Mouse (Mus musculus): ENCODE data around the gene Lamtor3. TPM values are rescaled to one million over a fixed set of nuclear protein-coding genes. Genes with fewer than 3 reads are reported as not detected.

Gene Lamtor3
- polyA plus RNA-seq, 1 experiment from 2014 or later: 52.1 TPM

DNA sequence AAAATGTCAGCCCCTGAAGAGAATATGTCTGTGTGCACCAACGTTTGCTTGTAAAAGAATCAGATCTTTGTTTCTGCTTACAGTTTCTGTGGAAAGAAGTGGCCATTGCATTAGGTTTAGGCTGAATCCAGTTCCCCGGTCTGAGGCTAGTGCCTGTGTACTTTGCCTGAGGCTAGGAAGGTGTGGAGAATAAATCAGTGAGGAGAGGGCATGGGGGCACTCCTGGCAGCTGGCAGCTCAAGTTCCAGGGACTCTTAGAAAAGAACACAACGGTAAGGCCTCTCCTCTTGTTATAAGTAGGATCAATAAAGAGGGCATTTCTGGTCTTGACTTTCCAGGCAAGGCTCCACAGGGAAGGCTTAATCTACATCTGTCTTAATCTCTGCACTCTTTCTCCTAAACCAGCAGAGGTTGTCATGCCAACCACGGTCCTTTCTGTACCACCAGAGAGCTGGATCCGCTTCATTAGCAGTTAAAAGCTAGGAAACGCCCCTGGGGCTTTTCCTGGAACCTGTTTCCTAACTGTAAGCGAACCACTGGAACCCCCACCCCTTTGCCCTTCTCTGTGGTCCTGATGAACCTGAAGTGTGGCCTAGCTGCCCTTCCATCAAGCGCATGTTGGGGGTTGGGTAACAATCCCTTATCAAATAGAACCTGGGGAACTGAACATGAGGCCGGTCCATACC, 58.8 kb downstream of the Lamtor3 start:
- ATAC-seq (ENCODE audit: insufficient read depth): no peak
- 44% methylated on average over 9 of the region's 9 CpGs for WGBS (ENCODE audit: insufficient replicate concordance)
- no peak overlapping the region; the same call in 1 of the 2 replicates for H3K9ac ChIP-seq
- 0 out of 2 replicates have a peak overlapping the region, but pooled peaks have one; percentile 5 for H3K4me3 ChIP-seq (replicated peaks)
- H3K27ac ChIP-seq (replicated peaks): peak overlapping the region; percentile 59; the same call in 1 of the 2 replicates
- H3K36me3 ChIP-seq (replicated peaks): peaks cover 30% of the 10 kb centered on the region
- H3K4me1 ChIP-seq (replicated peaks): peaks cover 88% of the 10 kb centered on the region
- H3K27me3 ChIP-seq: no peaks in the 10 kb centered on the region
- no peaks in the 10 kb centered on the region for H3K9me3 ChIP-seq (replicated peaks)
- peak overlapping the region; percentile 29; the same call in 1 of the 2 replicates for H3K4me2 ChIP-seq

DNA sequence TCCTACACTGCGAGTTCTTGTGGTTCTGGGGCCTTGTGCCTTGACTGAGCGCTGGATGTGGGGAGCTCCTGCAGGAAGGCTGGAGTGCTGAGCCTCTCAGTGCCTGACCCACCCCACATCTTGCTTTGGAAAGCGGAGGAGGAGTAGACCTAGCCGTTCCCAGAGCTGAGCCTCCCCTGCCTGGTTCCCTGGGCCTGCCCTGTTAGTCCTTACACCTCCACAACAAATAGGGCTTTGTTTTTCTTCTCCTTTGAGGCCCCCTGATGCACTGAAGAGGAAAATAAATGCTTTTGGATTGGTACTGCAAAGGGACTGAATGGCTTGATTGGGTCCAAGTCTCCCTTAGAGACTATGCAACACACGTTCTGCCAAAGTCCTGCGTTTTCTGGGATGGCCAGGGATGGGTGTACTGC, 59.3 kb downstream of the Lamtor3 start:
- H3K4me1 ChIP-seq (replicated peaks): peaks cover 82% of the 10 kb centered on the region
- H3K4me2 ChIP-seq: peak overlapping the region; percentile 29
- H3K27ac ChIP-seq (replicated peaks): peak overlapping the region; percentile 59; the same call in 1 of the 2 replicates
- H3K4me3 ChIP-seq (replicated peaks): 0 out of 2 replicates have a peak overlapping the region, but pooled peaks have one; percentile 5
- 46% methylated on average over 6 of the region's 6 CpGs for WGBS (ENCODE audit: insufficient replicate concordance)
- no peak overlapping the region; the same call in 1 of the 2 replicates for H3K9ac ChIP-seq
- no peaks in the 10 kb centered on the region for H3K27me3 ChIP-seq
- no peak for ATAC-seq (ENCODE audit: insufficient read depth)
- H3K36me3 ChIP-seq (replicated peaks): peaks cover 30% of the 10 kb centered on the region
- H3K9me3 ChIP-seq (replicated peaks): no peaks in the 10 kb centered on the region

DNA sequence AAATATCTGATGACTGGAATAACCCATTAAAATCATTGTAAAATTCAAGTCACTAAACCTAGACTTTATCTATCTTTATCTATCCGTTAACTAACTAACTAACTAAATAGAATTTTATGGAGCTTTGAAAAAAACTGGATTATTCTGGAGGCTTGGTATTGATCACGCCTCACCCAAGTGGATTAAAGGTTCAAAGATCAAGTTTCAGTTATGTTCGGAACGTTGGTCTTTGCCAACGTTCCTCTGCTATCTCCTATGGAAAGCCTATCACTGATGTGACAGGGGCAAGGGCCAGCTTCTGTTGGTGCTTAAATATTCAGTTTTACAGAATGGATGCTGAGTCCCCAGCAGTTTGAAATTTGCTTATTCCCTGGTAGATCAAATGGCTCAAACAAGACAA, 59.9 kb downstream of the Lamtor3 start:
- no peak overlapping the region for H3K9ac ChIP-seq
- H3K27ac ChIP-seq (replicated peaks): peak overlapping the region; percentile 60
- WGBS (ENCODE audit: insufficient replicate concordance): 32% methylated on average over 5 of the region's 5 CpGs
- H3K4me1 ChIP-seq (replicated peaks): peaks cover 76% of the 10 kb centered on the region
- no peaks in the 10 kb centered on the region for H3K9me3 ChIP-seq (replicated peaks)
- H3K36me3 ChIP-seq (replicated peaks): peaks cover 30% of the 10 kb centered on the region
- no peak for ATAC-seq (ENCODE audit: insufficient read depth)
- peak overlapping the region; percentile 66; the same call in 1 of the 2 replicates for H3K4me3 ChIP-seq (replicated peaks)
- H3K27me3 ChIP-seq: no peaks in the 10 kb centered on the region
- H3K4me2 ChIP-seq: peak overlapping the region; percentile 72

Other genes starting within 250 kb of the Lamtor3 start
- not detected in 2 replicates for gene Gm21962, start 247.0 kb upstream of the Lamtor3 start, polyA plus RNA-seq (2015; fragmentation: Nextera tagmentation; extraction: Ambion mirVana)
- gene H2afz, start 54.0 kb upstream of the Lamtor3 start, polyA plus RNA-seq (2015; fragmentation: Nextera tagmentation; extraction: Ambion mirVana): 874 and 985 TPM in 2 replicates
- gene Dnajb14, start 50.8 kb upstream of the Lamtor3 start, polyA plus RNA-seq (2015; fragmentation: Nextera tagmentation; extraction: Ambion mirVana): 3.8 and 4.5 TPM in 2 replicates
- gene Dapp1, start 63.0 kb downstream of the Lamtor3 start, polyA plus RNA-seq (2015; fragmentation: Nextera tagmentation; extraction: Ambion mirVana): 10.5 and 12.0 TPM in 2 replicates
- gene 1110002E22Rik, start 146.5 kb downstream of the Lamtor3 start, polyA plus RNA-seq (2015; fragmentation: Nextera tagmentation; extraction: Ambion mirVana): 0.16 and 0.24 TPM in 2 replicates
- 0.09 TPM in 1 of 2 replicates, not detected in the other for gene Gm5105, start 148.9 kb downstream of the Lamtor3 start, polyA plus RNA-seq (2015; fragmentation: Nextera tagmentation; extraction: Ambion mirVana)
- gene Trmt10a, start 224.9 kb downstream of the Lamtor3 start, polyA plus RNA-seq (2015; fragmentation: Nextera tagmentation; extraction: Ambion mirVana): 2.7 and 4.8 TPM in 2 replicates
- gene Mttp, start 226.5 kb downstream of the Lamtor3 start, polyA plus RNA-seq (2015; fragmentation: Nextera tagmentation; extraction: Ambion mirVana): 35.6 and 38.2 TPM in 2 replicates

Data from liver, embryonic 15.5 days (tissue).